Mouse (Mus musculus) heart, embryonic 13.5 days (tissue): ENCODE results near the gene Gipc2. TPM values are rescaled to one million over a fixed set of nuclear protein-coding genes. Genes with fewer than 3 reads are reported as not detected.
"Not testable (repeated sequence)": the region's sequence is repeated elsewhere in the genome, so short reads cannot be mapped to it uniquely, and the experiment has no call there.

Experiments
- ATAC-seq: fragments of 200-750 bp; cut with Nextera tagmentation; 2 replicates; pipeline ENCODE4 v1.8.0; 2017; ENCODE audit warnings: moderate TSS enrichment; ENCODE audit not compliant: insufficient number of reproducible peaks, low FRiP score, low TSS enrichment; ENCODE audit errors: extremely low read depth
- H3K27ac ChIP-seq: fragments of 300-500 bp; sonication (generic); replicated peaks from 2 replicates; pipeline ENCODE4 v1.5.1; 2015; ENCODE audit warnings: moderate library complexity, mild to moderate bottlenecking, inconsistent platforms
- H3K27me3 ChIP-seq: fragments of 300-500 bp; sonication (generic); replicated peaks from 2 replicates; pipeline ENCODE4 v1.6.1; 2015; ENCODE audit warnings: mild to moderate bottlenecking, inconsistent platforms
- H3K36me3 ChIP-seq: fragments of 300-500 bp; sonication (generic); 2 replicates; pipeline ENCODE4 v1.6.1; 2015; ENCODE audit warnings: mild to moderate bottlenecking, inconsistent platforms
- H3K4me1 ChIP-seq: fragments of 300-500 bp; sonication (generic); 2 replicates; pipeline ENCODE4 v1.6.1; 2015; ENCODE audit warnings: inconsistent platforms
- H3K4me2 ChIP-seq: fragments of 300-500 bp; sonication (generic); 2 replicates; pipeline ENCODE4 v1.6.1; 2015; ENCODE audit warnings: inconsistent platforms, mild to moderate bottlenecking, moderate library complexity
- H3K4me3 ChIP-seq: fragments of 300-500 bp; sonication (generic); 2 replicates; pipeline ENCODE4 v1.5.1; 2015; ENCODE audit warnings: moderate library complexity, mild to moderate bottlenecking, inconsistent platforms
- H3K9ac ChIP-seq: fragments of 300-500 bp; sonication (generic); 2 replicates; pipeline ENCODE4 v1.6.1; 2015; ENCODE audit warnings: inconsistent platforms, mild to moderate bottlenecking, moderate library complexity
- H3K9me3 ChIP-seq: fragments of 300-500 bp; sonication (generic); 2 replicates; pipeline ENCODE4 v1.6.1; 2016; ENCODE audit warnings: inconsistent platforms
- WGBS: fragments of 180-500 bp; shearing (Covaris S2); methylation state at CpG from one replicate; pipeline ENCODE4 v1.1.7; 2015; ENCODE audit warnings: mixed read lengths; 5-methylcytosine and 5-hydroxymethylcytosine counted together
- polyA plus RNA-seq: library from polyadenylated mRNA; unstranded; fragments of >200 nt; fragmentation: Nextera tagmentation; extraction: Ambion mirVana; gene quantifications from 2 replicates; pipeline ENCODE4 v1.2.1, GENCODE M21; 2015

Gipc2 gene
- polyA plus RNA-seq, 1 experiment from 2014 or later, result 4.6 TPM

DNA sequence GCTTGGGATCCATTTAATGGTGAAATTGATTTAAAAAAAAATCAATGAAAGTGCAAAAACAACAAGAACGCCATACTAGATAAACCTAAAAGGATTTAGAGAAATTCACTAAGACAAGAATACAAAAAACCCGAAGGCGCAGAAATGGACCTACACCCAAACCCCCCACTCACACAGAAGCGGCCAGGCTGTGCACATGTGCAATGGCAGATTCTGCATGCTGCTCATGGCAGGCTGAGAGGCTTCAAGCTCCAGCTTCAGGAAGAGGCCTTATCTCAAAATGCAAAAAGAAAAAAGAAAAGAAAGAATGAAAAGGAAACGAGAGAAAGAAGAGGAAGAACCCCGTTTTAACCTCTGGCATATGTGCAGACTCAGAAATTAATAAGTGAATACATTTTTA is 37.4 kb upstream of the Gipc2 start:
- no peaks in the 10 kb centered on the region for H3K27me3 ChIP-seq
- H3K27ac ChIP-seq, result no peak overlapping the region
- H3K36me3 ChIP-seq, result peaks cover 8% of the 10 kb centered on the region; the same call in 1 of the 2 replicates
- H3K4me1 ChIP-seq, result peaks cover 11% of the 10 kb centered on the region
- no peak overlapping the region for H3K9ac ChIP-seq
- no peak overlapping the region for H3K4me3 ChIP-seq
- 76% methylated on average over 6 of the region's 6 CpGs for WGBS
- no peak for ATAC-seq
- H3K4me2 ChIP-seq, result no peak overlapping the region
- no peaks in the 10 kb centered on the region for H3K9me3 ChIP-seq

DNA sequence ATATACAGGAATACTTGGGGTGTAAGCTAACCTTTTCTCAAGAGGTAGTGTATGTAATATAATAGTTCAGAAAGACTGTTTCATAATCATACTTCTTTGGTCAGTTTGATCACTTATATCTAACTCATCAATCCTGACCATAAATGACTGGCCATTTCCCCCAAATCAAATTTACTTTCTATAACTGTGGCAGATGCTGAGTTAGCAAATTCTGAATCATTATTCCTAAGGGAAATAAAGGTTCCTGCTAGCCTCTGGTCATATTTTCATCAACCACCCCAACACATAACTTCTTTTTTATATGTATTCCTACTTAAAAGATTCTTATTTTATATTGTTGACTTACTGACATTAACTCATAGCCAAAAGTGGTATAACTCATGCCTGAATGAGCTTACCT is 36.9 kb upstream of the Gipc2 start:
- H3K27ac ChIP-seq, result no peak overlapping the region
- H3K4me2 ChIP-seq, result no peak overlapping the region
- H3K4me3 ChIP-seq, result no peak overlapping the region
- no peak overlapping the region for H3K9ac ChIP-seq
- ATAC-seq, result no peak
- H3K27me3 ChIP-seq, result no peaks in the 10 kb centered on the region
- peaks cover 6% of the 10 kb centered on the region for H3K4me1 ChIP-seq
- peaks cover 8% of the 10 kb centered on the region; the same call in 1 of the 2 replicates for H3K36me3 ChIP-seq
- H3K9me3 ChIP-seq, result no peaks in the 10 kb centered on the region

DNA sequence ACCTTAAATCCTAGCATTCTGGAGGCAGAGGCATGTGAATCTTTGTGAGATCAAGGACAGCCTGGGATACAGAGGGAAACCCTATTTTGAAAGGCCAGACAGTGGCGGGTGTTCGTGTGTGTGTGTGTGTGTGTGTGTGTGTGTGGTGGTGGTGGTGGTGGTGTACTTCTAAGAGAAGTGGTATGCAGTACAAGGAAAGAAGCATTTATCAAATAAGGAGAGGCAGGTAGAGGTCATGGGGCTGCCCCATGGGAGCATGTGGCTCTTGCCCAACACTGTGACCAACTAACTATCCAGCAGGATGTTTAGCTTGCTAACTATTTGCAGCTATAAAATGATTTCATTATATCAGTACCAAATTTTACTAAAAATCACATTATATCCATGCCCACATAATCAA is 35.6 kb upstream of the Gipc2 start:
- Histone ChIP-seq H3K9me3 (no peaks in the 10 kb centered on the region), H3K4me3 (no peak overlapping the region), H3K36me3 (no peaks in the 10 kb centered on the region), H3K27ac (no peak overlapping the region), H3K27me3 (no peaks in the 10 kb centered on the region), H3K4me1 (peaks cover 6% of the 10 kb centered on the region), H3K9ac (no peak overlapping the region), H3K4me2 (no peak overlapping the region)
- 74% methylated on average over 2 of the region's 2 CpGs for WGBS
- no peak for ATAC-seq

DNA sequence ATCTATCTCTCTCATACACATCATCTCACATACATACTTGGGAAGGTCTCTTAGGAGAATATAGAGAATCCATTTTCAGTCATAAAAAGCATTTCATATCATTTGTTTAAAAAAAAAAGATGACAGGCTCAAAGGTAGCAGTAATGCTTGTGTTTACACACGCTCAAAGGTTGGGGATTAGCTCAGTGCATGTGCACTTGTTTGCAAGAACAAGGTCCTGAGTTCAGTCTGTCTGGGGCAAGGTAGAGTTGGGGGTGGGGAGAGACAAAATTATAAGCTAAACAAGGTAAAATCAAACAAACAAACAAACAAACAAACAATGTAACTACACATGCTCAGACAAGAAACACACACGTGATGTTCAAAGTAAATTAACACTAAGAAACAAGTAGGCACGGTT is 35.2 kb upstream of the Gipc2 start:
- Histone ChIP-seq H3K36me3 (no peaks in the 10 kb centered on the region), H3K27me3 (no peaks in the 10 kb centered on the region), H3K9ac (no peak overlapping the region), H3K4me3 (no peak overlapping the region), H3K4me1 (peaks cover 6% of the 10 kb centered on the region), H3K9me3 (no peaks in the 10 kb centered on the region), H3K27ac (no peak overlapping the region), H3K4me2 (no peak overlapping the region)
- ATAC-seq, result no peak
- 86% methylated on average over 3 of the region's 3 CpGs for WGBS

DNA sequence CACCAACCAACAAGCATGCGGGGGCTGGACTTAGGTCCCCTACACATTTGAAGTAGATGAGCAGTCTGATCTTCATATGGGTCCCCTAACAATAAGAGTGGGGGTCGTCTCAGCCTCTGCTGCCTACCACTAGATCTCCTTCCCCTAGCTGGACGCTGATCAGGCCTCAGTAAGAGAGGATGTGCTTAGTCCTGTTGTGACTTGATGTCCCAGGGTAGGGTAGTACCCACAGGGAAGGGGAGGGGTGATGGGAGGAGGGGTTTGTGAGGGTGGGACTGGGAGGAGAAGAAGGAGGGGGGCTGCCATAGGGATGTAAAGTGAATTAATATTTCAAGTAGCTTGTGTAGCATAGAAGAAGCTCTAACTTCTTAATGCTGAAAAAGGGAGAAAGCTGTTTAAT is 33.1 kb upstream of the Gipc2 start:
- H3K4me1 ChIP-seq, result peaks cover 6% of the 10 kb centered on the region
- H3K9me3 ChIP-seq, result no peaks in the 10 kb centered on the region
- ATAC-seq, result no peak
- H3K4me2 ChIP-seq, result peak overlapping the region; percentile 27
- H3K9ac ChIP-seq, result no peak overlapping the region
- no peak overlapping the region for H3K27ac ChIP-seq
- no peaks in the 10 kb centered on the region for H3K27me3 ChIP-seq
- 52% methylated on average over 3 of the region's 3 CpGs for WGBS
- no peaks in the 10 kb centered on the region for H3K36me3 ChIP-seq
- 0 out of 2 replicates have a peak overlapping the region, but pooled peaks have one; percentile 16 for H3K4me3 ChIP-seq

DNA sequence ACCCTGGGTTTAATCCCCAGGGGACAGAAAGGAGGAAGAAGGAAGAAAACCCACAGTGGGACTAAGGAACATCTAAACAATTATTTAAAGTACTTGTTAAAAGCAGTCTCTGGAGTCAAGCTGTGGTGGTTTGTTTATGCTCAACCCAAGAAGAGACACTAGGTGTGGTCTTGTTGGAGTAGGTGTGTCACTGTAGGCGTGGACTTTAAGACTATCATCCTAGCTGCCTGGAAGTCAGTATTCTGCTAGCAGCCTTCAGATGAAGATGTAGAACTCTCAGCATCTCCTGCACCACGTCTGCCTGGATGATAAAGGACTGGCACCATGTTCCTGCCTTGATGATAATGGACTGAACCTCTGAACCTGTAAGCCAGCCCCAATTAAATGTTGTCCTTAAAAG is 31.2 kb upstream of the Gipc2 start:
- H3K36me3 ChIP-seq, H3K9ac ChIP-seq, H3K27me3 ChIP-seq, H3K4me1 ChIP-seq, H3K9me3 ChIP-seq: not testable (repeated sequence)
- 22% methylated on average over 2 of the region's 2 CpGs for WGBS
- ATAC-seq, result peak; percentile 56; the same call in 1 of the 2 replicates
- peak overlapping the region; percentile 39; the same call in 1 of the 2 replicates for H3K27ac ChIP-seq
- peak overlapping the region; percentile 18 for H3K4me3 ChIP-seq
- H3K4me2 ChIP-seq, result peak overlapping the region; percentile 25; the same call in 1 of the 2 replicates

DNA sequence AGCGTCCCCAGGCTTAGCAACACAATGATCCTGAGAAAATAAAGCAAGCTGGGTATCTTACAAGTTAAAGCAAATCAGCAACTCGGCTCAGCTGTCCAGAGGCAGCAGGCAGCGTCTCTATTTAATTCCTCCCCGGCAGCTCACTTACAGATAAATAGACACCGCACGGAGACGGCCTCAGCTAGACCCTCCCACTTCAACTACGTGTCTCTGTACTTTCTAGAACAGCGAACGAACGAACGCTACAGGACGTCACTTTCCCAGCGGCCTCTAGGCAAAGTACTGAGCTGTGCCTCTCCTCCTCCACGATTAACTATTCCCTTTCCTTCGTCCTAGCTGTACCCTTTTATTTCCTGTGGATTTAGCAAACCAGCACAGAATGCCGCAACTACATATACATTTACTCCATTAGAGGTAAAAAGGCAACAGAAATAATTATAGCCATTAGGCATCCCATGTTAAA is 27.6 kb upstream of the Gipc2 start:
- Histone ChIP-seq H3K36me3 (no peaks in the 10 kb centered on the region), H3K27ac (peak overlapping the region; percentile 96), H3K9ac (peak overlapping the region; percentile 94), H3K4me1 (peaks cover 27% of the 10 kb centered on the region), H3K4me2 (peak overlapping the region; percentile 69), H3K27me3 (no peaks in the 10 kb centered on the region), H3K4me3 (peak overlapping the region; percentile 81), H3K9me3 (no peaks in the 10 kb centered on the region)
- peak; percentile 83 for ATAC-seq
- whole genome bisulfite sequencing, result under 1% methylated on average over 17 of the region's 17 CpGs

DNA sequence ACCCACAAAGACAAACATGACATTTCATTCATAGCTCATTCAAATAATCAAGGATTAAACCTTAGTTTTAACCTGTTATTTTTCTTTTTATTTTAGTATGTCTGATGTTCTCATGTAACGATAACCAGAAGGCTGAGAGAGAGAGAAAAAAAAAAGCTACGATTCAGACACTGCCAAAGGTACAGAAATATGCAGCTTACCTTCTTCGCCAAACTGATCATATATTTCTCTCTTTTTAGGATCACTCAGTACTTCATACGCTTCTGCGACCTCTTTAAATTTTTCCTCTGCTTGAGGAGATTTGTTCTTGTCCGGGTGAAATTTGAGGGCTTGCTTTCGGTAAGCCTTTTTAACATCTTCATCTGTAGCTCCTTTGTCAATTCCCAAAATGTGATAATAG is 27.1 kb upstream of the Gipc2 start:
- Histone ChIP-seq H3K4me2 (peak overlapping the region; percentile 69), H3K27ac (peak overlapping the region; percentile 96), H3K36me3 (no peaks in the 10 kb centered on the region), H3K27me3 (no peaks in the 10 kb centered on the region), H3K9me3 (no peaks in the 10 kb centered on the region), H3K9ac (peak overlapping the region; percentile 94), H3K4me1 (peaks cover 32% of the 10 kb centered on the region), H3K4me3 (peak overlapping the region; percentile 81)
- ATAC-seq, result no peak
- WGBS, result 4% methylated on average over 7 of the region's 7 CpGs

DNA sequence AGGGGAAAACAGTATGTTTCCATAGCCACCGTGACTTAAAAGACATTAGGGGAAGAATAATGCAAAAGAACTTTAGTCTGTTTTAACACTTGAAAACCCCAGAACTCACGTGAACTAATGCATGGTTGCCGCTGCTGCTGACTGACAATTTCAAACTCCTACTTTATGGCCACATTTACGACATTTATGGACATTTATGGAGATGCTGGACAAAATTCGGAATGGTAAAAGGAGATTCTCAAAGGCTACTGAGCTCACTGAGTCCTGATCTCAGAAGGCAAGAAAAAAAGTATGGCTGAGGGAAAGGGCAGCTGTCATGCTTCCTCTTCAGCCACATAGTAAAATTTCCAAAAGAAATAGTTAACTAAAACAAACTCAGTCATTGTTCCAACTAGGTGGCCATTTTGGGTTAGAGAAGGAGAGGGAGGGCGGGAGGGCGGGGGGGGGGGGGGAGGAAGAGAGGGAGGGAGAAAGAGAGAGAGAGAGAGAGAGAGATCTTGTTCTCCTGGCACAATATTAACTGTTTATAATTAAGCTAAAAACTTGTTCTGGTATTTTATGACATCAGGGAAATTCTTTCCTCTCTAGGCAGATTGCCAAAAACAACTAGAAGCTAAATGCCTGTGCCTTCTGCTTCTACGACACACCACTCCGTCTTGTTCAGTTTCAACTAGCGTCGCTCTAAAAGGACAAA is 26.4 kb upstream of the Gipc2 start:
- Histone ChIP-seq H3K4me3 (peak overlapping the region; percentile 81), H3K27ac (peak overlapping the region; percentile 94), H3K4me1 (peaks cover 40% of the 10 kb centered on the region), H3K4me2 (peak overlapping the region; percentile 82), H3K36me3 (no peaks in the 10 kb centered on the region), H3K9ac (peak overlapping the region; percentile 87), H3K9me3 (no peaks in the 10 kb centered on the region), H3K27me3 (no peaks in the 10 kb centered on the region)
- WGBS, result 17% methylated on average over 10 of the region's 11 CpGs
- ATAC-seq, result no peak

DNA sequence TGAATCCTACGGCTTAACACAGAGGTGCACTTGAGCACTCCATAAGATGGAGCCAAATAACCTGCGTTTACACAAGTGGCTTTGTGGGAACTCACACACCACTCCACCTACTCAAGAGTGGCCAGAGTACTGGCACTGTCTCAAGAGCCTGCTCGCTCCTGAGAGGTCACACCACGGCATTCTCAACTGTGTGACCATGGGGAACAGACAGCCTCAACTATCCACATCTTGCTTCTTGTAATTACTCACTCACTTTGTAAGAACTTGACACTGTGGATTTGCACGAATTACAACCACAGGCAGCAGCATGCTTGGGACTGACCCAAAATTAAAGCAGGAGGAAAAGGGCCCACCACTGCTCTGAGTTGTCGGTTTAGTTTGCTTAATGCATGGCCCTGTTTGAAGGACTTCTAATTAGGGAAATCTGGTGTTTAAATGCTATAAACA is 25.8 kb upstream of the Gipc2 start:
- H3K4me2 ChIP-seq, result peak overlapping the region; percentile 82
- no peaks in the 10 kb centered on the region for H3K27me3 ChIP-seq
- peak overlapping the region; percentile 87 for H3K9ac ChIP-seq
- WGBS, result 5% methylated on average over 6 of the region's 6 CpGs
- H3K4me3 ChIP-seq, result peak overlapping the region; percentile 81
- no peaks in the 10 kb centered on the region for H3K9me3 ChIP-seq
- peak overlapping the region; percentile 94 for H3K27ac ChIP-seq
- peaks cover 44% of the 10 kb centered on the region for H3K4me1 ChIP-seq
- H3K36me3 ChIP-seq, result 0 out of 2 replicates have a peak, but pooled peaks cover under 1% of the 10 kb centered on the region
- ATAC-seq, result peak; percentile 72

DNA sequence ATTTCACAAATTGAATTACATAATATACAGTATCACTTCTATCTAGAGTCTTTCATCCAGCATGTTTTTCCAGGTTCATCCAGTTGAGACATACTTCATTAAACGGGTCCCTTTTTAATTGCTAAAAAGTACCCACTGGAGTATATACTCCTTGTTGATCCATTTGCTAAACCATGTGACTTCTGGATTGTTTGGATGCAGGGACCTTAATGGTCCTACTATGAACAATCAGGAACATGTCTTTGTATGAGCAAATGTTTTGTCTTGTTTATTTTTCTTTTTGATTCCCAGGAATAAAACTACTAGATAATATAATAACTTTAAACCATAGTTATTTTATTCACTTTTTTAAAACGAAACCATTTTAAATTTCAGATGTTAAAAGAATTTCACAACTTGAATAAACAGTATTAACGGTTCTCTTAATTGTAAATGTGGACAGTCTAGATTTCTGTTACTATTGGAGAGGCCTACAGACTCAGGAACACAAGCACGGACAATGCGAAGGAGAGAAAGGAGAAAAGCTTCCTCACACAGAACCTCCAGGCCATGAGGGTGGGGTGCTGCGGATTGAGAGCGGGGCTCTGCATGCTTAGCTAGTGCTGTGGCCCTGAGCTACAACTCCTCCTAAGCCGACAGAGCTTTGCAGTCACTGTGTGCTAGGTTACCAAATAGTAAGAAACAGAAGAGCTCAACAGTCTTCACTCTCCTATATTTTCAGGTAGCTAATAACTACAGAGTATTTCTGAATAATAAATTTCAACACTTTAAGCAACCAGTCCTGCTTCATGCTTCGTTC is 24.8 kb upstream of the Gipc2 start:
- WGBS, result 54% methylated on average over 9 of the region's 9 CpGs
- no peak for ATAC-seq
- H3K4me3 ChIP-seq, result peak overlapping the region; percentile 81

More for the DNA sequence above, 24.8 kb upstream of the Gipc2 start:
- no peaks in the 10 kb centered on the region for H3K27me3 ChIP-seq
- H3K4me2 ChIP-seq, result peak overlapping the region; percentile 82
- no peaks in the 10 kb centered on the region for H3K9me3 ChIP-seq
- H3K4me1 ChIP-seq, result peaks cover 54% of the 10 kb centered on the region
- H3K36me3 ChIP-seq, result peaks cover 7% of the 10 kb centered on the region
- peak overlapping the region; percentile 51 for H3K27ac ChIP-seq
- peak overlapping the region; percentile 87 for H3K9ac ChIP-seq
